Mouse (Mus musculus) embryonic facial prominence, embryonic 10.5 days (tissue): Measurements from ENCODE around the gene Gpatch2l. TPM values are rescaled to one million over a fixed set of nuclear protein-coding genes. Genes with fewer than 3 reads are reported as not detected.

Experiments used
- DNase-seq: peaks from one replicate; pipeline ENCODE4 v3.0.0-alpha.2; 2017; ENCODE audit warnings: low spot score
- H3K27ac ChIP-seq: fragments of 300-500 bp; sonication (generic); replicated peaks from 2 replicates; pipeline ENCODE4 v1.5.1; 2016; ENCODE audit warnings: mild to moderate bottlenecking
- H3K27me3 ChIP-seq: fragments of 300-500 bp; sonication (generic); replicated peaks from 2 replicates; pipeline ENCODE4 v1.6.1; 2016; ENCODE audit warnings: low read depth, mild to moderate bottlenecking; ENCODE audit not compliant: poor library complexity, severe bottlenecking
- H3K36me3 ChIP-seq: fragments of 300-500 bp; sonication (generic); replicated peaks from 2 replicates; pipeline ENCODE4 v1.6.1; 2016; ENCODE audit warnings: mild to moderate bottlenecking, moderate library complexity
- H3K4me1 ChIP-seq: fragments of 300-500 bp; sonication (generic); 2 replicates; pipeline ENCODE4 v1.6.1; 2016
- H3K4me3 ChIP-seq: fragments of 300-500 bp; sonication (generic); 2 replicates; pipeline ENCODE4 v1.5.1; 2016; ENCODE audit warnings: mild to moderate bottlenecking, moderate library complexity
- H3K9me3 ChIP-seq: fragments of 300-500 bp; sonication (generic); 2 replicates; pipeline ENCODE4 v1.6.1; 2016; ENCODE audit warnings: mild to moderate bottlenecking
- WGBS: fragments of 180-500 bp; shearing (Covaris S2); methylation state at CpG from one replicate; pipeline ENCODE4 v1.1.7; 2016; 5-methylcytosine and 5-hydroxymethylcytosine counted together
- polyA plus RNA-seq: library from polyadenylated mRNA; unstranded; fragments of >200 nt; fragmentation: Nextera tagmentation; extraction: Ambion mirVana; gene quantifications from 2 replicates; pipeline ENCODE4 v1.2.1, GENCODE M21; 2016

The Gpatch2l gene
- polyA plus RNA-seq, 1 experiment from 2014 or later = 16.5 TPM

DNA sequence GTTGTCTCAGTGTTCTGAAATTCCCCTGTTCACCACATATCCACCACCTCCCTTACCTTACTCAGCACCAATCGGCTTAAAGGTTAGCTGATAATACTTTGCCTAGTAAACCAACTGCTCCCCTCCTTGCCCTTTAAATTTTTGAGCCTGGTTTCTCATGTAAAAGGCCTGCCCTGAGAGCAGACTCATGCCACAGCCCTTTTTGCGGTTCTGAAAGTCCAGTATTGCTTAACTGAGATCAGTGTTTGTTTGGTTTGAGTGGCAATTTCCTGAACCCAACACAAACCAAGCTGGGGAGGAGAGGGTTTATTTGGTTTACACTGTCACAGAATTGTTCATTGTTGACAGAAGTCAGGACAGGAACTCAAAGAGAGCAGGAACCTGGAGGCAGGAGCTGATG, 2.9 kb upstream of the Gpatch2l start:
- WGBS = 73% methylated on average over 2 of the region's 2 CpGs
- no peak overlapping the region for H3K4me3 ChIP-seq
- H3K27me3 ChIP-seq = no peaks in the 10 kb centered on the region
- no peak for DNase-seq
- H3K9me3 ChIP-seq = no peaks in the 10 kb centered on the region
- H3K4me1 ChIP-seq = peaks cover 15% of the 10 kb centered on the region
- H3K36me3 ChIP-seq = peaks cover under 1% of the 10 kb centered on the region
- H3K27ac ChIP-seq = no peak overlapping the region

DNA sequence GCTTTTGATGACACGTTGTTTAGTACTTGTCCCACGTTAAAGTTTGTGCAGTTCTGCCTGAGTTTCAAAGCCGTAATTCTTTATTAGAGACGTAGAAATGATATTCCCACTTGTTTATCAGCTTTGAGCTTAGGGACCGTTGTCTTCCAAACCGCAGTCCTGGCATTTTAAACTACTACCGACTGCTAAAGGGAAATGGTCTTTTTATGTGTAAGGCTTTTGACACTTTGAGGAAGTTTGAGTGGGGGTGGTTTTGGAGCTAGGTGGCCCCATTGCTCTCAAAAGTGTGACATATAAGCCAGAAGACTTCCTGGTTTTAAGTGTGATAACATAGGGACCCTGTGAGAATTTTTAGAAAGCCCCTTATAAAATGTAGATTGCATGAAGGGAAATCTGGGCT, 905 bp downstream of the Gpatch2l start:
- Histone ChIP-seq H3K9me3 (no peaks in the 10 kb centered on the region), H3K4me3 (peak overlapping the region; percentile 96), H3K27ac (peak overlapping the region; percentile 90), H3K4me1 (peaks cover 18% of the 10 kb centered on the region), H3K27me3 (no peaks in the 10 kb centered on the region), H3K36me3 (peaks cover 28% of the 10 kb centered on the region)
- no peak for DNase-seq
- WGBS = 33% methylated on average over 7 of the region's 7 CpGs

DNA sequence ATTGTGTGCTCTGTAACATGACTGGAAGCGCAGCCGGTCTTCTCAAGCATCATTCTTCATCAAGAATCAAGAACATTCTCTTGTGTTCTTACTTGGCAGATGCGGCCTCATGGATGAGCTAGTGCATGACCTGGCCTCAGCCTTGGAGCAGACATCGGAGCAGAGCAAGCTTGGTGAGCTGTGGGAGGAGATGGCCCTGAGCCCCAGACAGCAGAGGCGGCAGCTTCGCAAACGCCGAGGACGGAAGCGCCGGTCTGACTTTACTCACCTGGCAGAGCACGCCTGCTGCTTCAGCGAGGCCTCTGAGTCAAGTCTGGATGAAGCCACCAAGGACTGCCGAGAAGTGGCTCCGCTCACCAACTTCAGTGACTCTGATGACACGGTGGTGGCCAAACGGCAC, 2.3 kb downstream of the Gpatch2l start:
- Histone ChIP-seq H3K4me1 (peaks cover 18% of the 10 kb centered on the region), H3K36me3 (peaks cover 29% of the 10 kb centered on the region), H3K27me3 (no peaks in the 10 kb centered on the region), H3K4me3 (no peak overlapping the region), H3K9me3 (no peaks in the 10 kb centered on the region), H3K27ac (no peak overlapping the region)
- no peak for DNase-seq
- WGBS = 94% methylated on average over 17 of the region's 17 CpGs

DNA sequence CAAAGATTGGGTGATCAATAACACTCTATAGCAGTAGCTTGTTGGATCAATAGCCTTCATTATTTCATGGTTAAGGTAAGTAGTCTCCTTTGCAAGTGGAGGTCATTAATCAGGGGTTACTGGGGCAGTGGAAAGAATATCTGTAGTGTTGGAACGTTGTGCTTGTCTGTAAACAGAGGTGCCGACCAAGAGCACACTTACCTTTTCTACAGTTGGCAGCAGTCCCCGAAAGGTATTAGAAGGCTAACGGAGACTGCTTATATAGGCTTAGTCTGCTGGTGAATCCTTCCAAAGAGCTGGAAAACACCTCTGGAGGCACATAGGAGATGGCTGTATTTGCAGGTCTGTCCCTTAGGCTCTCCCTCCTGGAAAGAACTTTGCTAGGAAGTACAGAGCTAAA, 8.5 kb downstream of the Gpatch2l start:
- Histone ChIP-seq H3K27me3 (no peaks in the 10 kb centered on the region), H3K36me3 (peaks cover 33% of the 10 kb centered on the region), H3K4me1 (peaks cover 2% of the 10 kb centered on the region; the same call in 1 of the 2 replicates), H3K9me3 (no peaks in the 10 kb centered on the region), H3K27ac (no peak overlapping the region), H3K4me3 (no peak overlapping the region)
- WGBS = 90% methylated on average over 4 of the region's 4 CpGs
- no peak for DNase-seq

DNA sequence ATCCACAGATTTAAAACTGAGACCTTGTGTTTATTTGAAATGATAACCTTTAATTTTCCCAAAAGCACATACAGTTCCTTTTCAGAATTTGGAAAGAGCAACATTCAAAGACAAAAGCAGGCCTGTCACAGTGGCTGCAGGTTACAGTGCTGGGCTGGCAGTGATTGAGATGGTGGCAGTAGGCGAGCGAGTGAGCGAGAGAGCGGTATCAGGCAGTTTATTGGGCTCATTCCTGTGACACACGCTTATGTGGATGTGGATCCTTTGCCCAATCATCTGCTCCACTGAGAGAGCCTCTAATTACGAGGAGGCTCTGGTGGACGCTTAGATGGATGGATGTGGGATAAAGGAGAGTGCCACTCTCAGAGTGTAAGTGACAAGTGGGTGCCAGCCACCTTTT, 13.3 kb downstream of the Gpatch2l start:
- Histone ChIP-seq H3K4me1 (no peaks in the 10 kb centered on the region), H3K27me3 (no peaks in the 10 kb centered on the region), H3K9me3 (no peaks in the 10 kb centered on the region), H3K4me3 (no peak overlapping the region), H3K27ac (no peak overlapping the region), H3K36me3 (peaks cover 45% of the 10 kb centered on the region)
- DNase-seq = no peak
- WGBS = 89% methylated on average over 7 of the region's 7 CpGs

DNA sequence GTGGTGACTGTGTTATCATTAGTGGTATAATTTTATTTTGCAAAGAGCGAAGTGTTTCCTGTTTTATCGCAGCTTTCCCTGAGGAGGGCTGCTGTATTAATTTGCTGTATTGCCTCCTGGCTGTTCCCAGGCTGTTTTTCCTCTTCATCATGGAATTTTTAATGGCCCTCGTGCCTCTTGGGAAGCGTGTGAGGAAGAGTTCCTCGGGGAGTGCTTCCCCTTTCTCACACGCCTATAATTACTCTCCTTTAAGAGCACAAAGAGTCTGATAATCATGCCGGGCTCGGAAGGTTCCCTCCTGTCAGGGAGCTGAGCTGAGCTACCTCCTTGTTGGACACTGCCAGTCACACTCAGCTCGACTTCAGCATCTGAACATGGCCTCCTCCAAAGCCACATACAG, 30.0 kb downstream of the Gpatch2l start:
- Histone ChIP-seq H3K4me3 (no peak overlapping the region), H3K36me3 (peaks cover 75% of the 10 kb centered on the region), H3K27ac (no peak overlapping the region), H3K4me1 (no peaks in the 10 kb centered on the region), H3K9me3 (no peaks in the 10 kb centered on the region), H3K27me3 (no peaks in the 10 kb centered on the region)
- 72% methylated on average over 9 of the region's 9 CpGs for WGBS
- no peak for DNase-seq

DNA sequence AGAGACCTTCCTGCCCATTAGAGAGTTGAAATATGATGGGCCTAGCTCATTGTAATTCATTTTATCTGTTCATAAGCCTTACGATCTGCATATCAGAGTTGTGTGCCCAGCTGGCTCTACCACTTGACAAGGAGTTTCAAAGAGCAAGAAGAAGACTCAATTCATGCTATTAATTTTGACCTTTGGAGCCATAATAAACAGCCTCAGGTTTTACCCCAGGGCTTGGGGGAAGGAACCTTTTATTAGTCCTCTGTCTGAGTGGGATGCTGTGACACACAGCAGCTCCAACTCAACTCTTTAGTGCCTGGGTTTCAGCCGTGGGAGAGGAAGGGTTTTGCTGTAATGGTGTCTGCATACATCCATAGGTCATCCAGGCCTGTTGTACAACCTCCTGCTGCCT, 32.6 kb downstream of the Gpatch2l start:
- peaks cover 68% of the 10 kb centered on the region for H3K36me3 ChIP-seq
- no peaks in the 10 kb centered on the region for H3K27me3 ChIP-seq
- H3K4me1 ChIP-seq = no peaks in the 10 kb centered on the region
- no peak for DNase-seq
- no peak overlapping the region for H3K27ac ChIP-seq
- no peak overlapping the region for H3K4me3 ChIP-seq
- WGBS = 87% methylated on average over 2 of the region's 2 CpGs
- H3K9me3 ChIP-seq = no peaks in the 10 kb centered on the region

DNA sequence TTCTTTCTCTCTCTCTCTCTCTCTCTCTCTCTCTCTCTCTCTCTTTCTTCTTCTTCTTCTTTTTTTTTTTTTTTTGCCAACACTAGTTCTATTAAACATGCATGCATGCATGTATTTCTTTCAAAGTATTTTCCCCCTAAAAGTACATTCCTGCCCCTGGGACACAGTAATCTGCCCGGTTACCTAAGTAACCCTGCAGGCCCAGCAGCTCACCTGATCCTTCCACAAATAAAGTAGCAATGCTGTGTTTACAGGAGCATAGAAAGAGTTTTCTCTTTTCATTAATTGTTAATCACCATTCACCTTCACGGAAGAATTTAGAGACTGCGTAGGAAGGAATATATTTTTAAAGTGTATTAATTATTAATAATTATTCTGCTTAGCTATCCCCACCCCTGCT, 34.1 kb downstream of the Gpatch2l start:
- no peak overlapping the region for H3K4me3 ChIP-seq
- no peak overlapping the region for H3K27ac ChIP-seq
- no peaks in the 10 kb centered on the region for H3K4me1 ChIP-seq
- H3K9me3 ChIP-seq = no peaks in the 10 kb centered on the region
- no peak for DNase-seq
- no peaks in the 10 kb centered on the region for H3K27me3 ChIP-seq
- H3K36me3 ChIP-seq = peaks cover 53% of the 10 kb centered on the region
- WGBS = 88% methylated on average over 3 of the region's 3 CpGs

DNA sequence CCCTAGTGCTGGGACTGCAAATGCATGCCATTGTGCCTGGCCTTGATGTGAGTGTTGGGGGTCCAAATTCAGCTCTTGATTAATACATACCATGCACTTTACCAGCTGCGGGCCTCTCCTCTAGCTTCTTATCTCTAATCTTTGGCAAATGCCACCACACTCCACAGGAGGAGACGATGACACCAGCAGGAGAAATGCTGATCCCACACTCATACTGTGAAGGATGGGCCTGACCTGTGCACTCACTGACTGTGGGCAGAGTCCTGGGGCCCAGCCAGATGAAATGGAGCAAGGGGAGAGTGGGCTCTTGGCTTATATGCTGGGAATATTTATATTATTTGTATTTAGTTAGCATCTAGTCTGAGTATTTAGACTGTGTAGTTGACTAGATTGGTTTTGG, 34.8 kb downstream of the Gpatch2l start:
- no peaks in the 10 kb centered on the region for H3K27me3 ChIP-seq
- no peak for DNase-seq
- H3K9me3 ChIP-seq = no peaks in the 10 kb centered on the region
- H3K27ac ChIP-seq = no peak overlapping the region
- H3K4me1 ChIP-seq = no peaks in the 10 kb centered on the region
- peaks cover 52% of the 10 kb centered on the region for H3K36me3 ChIP-seq
- 83% methylated on average over 2 of the region's 2 CpGs for WGBS
- H3K4me3 ChIP-seq = no peak overlapping the region

DNA sequence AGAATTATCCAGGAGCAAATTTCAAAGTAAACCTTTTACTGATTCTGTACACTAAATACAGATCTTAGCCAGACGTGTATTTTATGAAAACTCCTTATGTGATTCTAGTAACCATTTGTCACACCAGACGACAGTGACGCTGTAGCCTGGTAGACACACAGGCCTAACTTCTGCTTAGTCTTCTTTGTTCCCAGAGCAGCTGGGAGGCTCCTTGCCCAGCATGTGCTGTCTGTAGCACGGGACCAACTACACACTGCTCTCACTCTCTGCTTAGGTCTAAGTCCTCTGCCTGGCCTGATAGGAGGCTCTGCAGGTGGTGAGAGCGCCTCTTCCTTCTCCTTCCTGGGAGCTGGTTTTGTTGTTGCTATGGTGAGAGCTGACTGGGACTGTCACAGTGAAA, 35.2 kb downstream of the Gpatch2l start:
- H3K9me3 ChIP-seq = no peaks in the 10 kb centered on the region
- H3K36me3 ChIP-seq = peaks cover 48% of the 10 kb centered on the region
- WGBS = 64% methylated on average over 5 of the region's 5 CpGs
- no peak for DNase-seq
- H3K27me3 ChIP-seq = no peaks in the 10 kb centered on the region
- H3K4me1 ChIP-seq = no peaks in the 10 kb centered on the region
- no peak overlapping the region for H3K27ac ChIP-seq
- no peak overlapping the region for H3K4me3 ChIP-seq

DNA sequence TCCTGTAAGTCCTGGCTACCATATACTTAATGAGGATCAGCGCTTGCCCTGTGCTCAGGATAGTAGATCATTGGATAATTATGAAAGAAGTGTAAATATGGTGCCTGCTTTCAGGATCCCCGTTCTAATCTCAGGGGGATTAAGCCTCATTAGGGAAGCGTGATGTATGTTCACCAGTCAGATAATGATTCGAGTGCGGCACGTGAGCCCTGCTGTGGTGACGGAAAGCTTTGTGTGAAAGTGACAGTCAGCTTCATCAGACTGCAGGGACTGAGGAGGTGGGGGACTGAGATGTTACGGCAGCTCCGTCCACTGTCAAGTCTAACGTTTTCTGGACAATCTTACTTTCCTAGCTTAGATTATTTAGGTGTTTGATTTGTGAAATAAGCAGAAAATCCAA, 38.3 kb downstream of the Gpatch2l start:
- 79% methylated on average over 10 of the region's 10 CpGs for WGBS

DNA sequence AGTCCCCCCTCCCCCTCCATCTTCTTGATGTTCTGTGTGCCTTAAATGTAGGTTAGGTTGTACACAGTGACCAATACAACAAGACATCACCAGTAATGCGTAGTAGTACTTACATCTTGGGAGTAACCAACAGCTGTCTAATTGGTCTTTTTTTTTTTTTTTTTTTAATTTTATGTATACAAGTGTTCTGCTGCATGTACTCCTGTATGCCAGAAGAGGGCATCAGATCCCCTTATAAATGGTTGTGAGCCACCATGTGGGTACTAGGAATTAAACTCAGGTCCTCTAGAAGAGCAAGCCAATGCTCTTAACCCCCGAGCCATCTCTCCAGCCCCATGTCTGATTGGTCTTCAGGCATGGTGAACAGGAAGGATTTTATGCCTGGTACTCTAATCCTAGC, 44.0 kb downstream of the Gpatch2l start:
- no peak for DNase-seq
- Histone ChIP-seq H3K27ac (no peak overlapping the region), H3K27me3 (no peaks in the 10 kb centered on the region), H3K9me3 (no peaks in the 10 kb centered on the region), H3K4me3 (no peak overlapping the region), H3K36me3 (peaks cover 81% of the 10 kb centered on the region), H3K4me1 (no peaks in the 10 kb centered on the region)
- 91% methylated on average over 2 of the region's 2 CpGs for WGBS

More for the DNA sequence above, 38.3 kb downstream of the Gpatch2l start:
- no peaks in the 10 kb centered on the region for H3K4me1 ChIP-seq
- H3K9me3 ChIP-seq = no peaks in the 10 kb centered on the region
- no peak overlapping the region for H3K4me3 ChIP-seq
- H3K36me3 ChIP-seq = peaks cover 52% of the 10 kb centered on the region
- DNase-seq = no peak
- H3K27me3 ChIP-seq = no peaks in the 10 kb centered on the region
- H3K27ac ChIP-seq = no peak overlapping the region

DNA sequence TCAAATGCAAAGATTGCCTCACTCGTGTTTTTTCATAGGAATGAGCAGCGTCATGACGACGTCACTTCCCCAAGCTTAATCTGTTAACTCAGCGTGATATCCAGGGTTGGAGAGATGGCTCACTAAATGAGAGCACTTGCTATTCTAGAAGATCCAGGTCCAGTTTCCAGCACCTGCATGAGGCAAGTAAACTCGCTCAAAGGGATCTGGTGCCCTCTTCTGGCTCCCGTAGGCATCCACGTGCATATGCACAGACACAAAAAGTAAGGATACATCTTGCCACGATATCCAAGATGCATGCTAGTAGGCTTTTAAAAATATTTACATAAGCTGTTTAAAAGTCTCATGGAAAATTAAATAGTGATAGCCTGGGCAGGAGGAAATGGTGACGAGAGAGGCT, 55.8 kb downstream of the Gpatch2l start:
- Histone ChIP-seq H3K4me1 (no peaks in the 10 kb centered on the region), H3K27ac (no peak overlapping the region), H3K36me3 (no peaks in the 10 kb centered on the region), H3K4me3 (no peak overlapping the region), H3K9me3 (no peaks in the 10 kb centered on the region), H3K27me3 (no peaks in the 10 kb centered on the region; the same call in 1 of the 2 replicates)
- 77% methylated on average over 10 of the region's 10 CpGs for WGBS
- DNase-seq = no peak

DNA sequence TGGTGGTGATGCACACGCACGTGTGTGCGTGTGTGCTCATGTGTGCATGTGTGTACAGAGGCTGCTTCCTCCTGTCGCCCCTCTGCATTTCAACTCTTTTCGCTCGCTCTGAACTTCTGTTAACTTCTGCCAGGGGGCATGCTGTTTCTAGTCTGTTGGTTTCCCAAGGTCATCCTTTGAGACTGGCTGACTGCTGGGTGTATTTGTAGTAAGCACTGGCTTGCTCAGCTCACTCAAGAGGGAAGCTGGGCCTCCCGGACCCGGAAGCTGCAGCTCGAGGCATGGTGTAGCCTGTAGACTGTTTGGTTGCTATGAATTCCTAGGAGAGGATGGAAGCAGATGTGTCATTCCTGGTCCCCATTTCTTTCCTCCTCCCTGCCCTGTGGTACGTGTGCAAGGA, 61.3 kb downstream of the Gpatch2l start:
- H3K4me3 ChIP-seq = no peak overlapping the region
- no peaks in the 10 kb centered on the region for H3K36me3 ChIP-seq
- no peaks in the 10 kb centered on the region for H3K9me3 ChIP-seq
- no peak overlapping the region for H3K27ac ChIP-seq
- DNase-seq = no peak
- no peaks in the 10 kb centered on the region; the same call in 1 of the 2 replicates for H3K27me3 ChIP-seq
- WGBS = 89% methylated on average over 10 of the region's 10 CpGs
- H3K4me1 ChIP-seq = peaks cover 9% of the 10 kb centered on the region
